Mouse (Mus musculus): Measurements from ENCODE around the gene Nfkbia. TPM values are rescaled to one million over a fixed set of nuclear protein-coding genes. Genes with fewer than 3 reads are reported as not detected.

Gene Nfkbia
- polyA plus RNA-seq (2012; rRNA removed) = 282 and 367 TPM in 2 replicates

DNA sequence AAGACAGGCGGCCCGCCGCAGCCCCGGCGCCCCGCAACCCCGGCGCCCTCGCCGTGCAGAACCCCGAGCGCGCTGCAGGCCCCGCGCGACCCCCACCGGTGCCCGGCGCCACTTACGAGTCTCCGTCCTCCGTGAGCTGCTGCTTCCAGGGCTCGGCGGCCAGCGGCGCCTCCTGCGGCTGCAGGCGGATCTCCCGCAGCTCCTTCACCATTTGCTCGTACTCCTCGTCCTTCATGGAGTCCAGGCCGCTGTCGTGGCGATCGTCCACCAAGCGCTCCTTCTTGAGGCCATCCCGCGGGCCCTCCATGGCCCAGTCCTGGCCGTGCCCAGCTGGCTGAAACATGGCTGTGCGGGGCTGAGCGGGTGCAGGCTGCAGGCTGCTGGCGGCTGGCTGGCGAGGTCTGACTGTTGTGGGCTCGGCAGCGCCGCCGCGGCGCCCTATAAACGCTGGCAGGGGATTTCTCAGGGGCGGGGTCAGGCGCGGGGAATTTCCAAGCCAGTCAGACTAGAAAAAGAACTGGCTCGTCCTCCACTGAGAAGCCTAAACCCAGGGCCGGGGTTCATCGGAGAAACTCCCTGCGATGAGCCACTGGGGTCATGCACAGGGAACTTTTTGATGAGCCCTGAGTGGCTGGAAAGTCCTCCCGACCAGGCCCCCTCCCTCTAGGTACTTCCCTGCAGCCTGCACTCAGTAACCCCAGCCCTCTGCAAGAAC is at the start of gene Nfkbia:
TSS of gene Nfkbia (minus strand) at position 464 of the 715 bp plus-strand sequence.
- peak; percentile 96 for TF ChIP-seq POLR2A (IDR thresholded peaks at IDR 0.05; ENCODE audit: borderline replicate concordance, extremely low read depth, low read depth, low read length)
- TF ChIP-seq CTCF (IDR thresholded peaks at IDR 0.05; ENCODE audit: insufficient read depth, low read length) = no peak
- WGBS = under 1% methylated on average over 50 of the region's 58 CpGs
- peak; percentile 95 for DNase-seq

DNA sequence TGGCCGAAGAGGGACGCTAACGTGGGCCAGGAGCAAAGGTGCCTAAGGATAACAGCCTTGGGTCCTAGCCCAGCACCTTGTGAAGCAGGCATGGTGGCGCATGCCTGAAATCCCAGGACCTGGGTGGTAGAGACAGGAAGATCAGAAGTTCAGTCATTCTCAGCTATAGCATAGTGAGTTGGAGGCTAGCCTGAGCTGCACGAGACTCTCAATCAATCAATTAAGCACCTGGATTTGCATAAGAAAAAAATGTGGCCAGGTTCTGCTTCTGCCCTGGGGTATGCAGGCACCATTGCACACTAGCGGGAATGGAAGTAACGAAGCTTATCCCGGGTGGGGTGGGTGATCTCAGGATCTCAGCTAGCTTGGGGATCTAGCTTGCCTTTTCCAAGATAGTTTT is 46.7 kb upstream of the Nfkbia start:
- no peak for DNase-seq
- 64% methylated on average over 8 of the region's 8 CpGs for WGBS
- no peak overlapping the region for H3K4me3 ChIP-seq (replicated peaks; ENCODE audit: extremely low read depth, low read depth, low read length)
- H3K4me1 ChIP-seq (ENCODE audit: control insufficient read depth, insufficient read depth, low read length) = no peaks in the 10 kb centered on the region
- TF ChIP-seq CTCF (IDR thresholded peaks at IDR 0.05; ENCODE audit: insufficient read depth, low read length) (no peak), POLR2A (IDR thresholded peaks at IDR 0.05; ENCODE audit: borderline replicate concordance, extremely low read depth, low read depth, low read length) (no peak)

More for the DNA sequence above, at the start of gene Nfkbia:
- peak within 1 kb of the TSS; percentile 100 for H3K4me3 ChIP-seq (replicated peaks; ENCODE audit: extremely low read depth, low read depth, low read length)
- peaks cover 21% of the 10 kb centered on the region for H3K4me1 ChIP-seq (ENCODE audit: control insufficient read depth, insufficient read depth, low read length)

DNA sequence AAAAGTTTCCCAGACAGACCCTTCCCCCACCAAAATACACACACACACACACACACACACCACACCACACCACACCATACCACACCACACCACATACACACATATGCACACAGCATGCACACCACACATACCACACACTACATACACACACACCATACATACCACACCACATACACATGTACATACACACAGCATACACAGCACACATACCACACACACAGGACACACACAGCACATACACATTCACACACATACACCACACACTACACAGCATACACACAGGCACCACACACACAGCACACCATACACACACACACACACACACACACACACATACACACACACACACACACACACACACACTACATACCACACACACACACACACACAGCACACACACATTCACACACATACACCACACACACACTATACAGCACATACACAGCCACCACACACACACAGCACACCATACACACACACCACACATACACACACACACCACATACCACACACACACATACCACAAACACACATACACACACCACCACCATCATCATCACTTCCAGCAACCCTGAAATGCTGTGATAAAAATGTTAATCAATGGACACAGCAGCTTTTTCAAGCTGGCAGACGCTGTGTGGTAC is 46.0 kb upstream of the Nfkbia start:
- H3K4me3 ChIP-seq (replicated peaks; ENCODE audit: extremely low read depth, low read depth, low read length) = no peak overlapping the region
- DNase-seq = no peak
- TF ChIP-seq CTCF (IDR thresholded peaks at IDR 0.05; ENCODE audit: insufficient read depth, low read length) (no peak), POLR2A (IDR thresholded peaks at IDR 0.05; ENCODE audit: borderline replicate concordance, extremely low read depth, low read depth, low read length) (no peak)
- WGBS = 79% methylated on average over 1 of the region's 1 CpGs
- H3K4me1 ChIP-seq (ENCODE audit: control insufficient read depth, insufficient read depth, low read length) = no peaks in the 10 kb centered on the region

DNA sequence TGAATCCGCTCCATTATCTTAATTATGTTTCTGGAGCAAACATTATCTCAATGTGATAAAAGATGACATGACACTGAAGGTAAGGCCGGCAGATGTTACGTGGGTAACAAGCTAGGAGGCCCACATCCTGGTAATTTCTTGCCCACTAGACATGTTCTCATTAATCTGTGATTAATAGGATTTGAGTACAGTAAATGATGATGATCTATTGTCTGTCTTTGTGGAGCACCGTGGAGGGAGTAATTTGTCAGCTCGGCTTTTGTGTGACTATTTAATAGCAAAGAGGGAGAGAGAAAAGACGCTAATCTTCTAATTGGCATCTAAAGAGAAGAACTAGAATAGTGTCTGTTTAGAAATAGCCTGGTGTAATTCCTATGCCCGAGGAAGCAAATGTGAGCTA is 45.3 kb upstream of the Nfkbia start:
- no peak for DNase-seq
- H3K4me3 ChIP-seq (replicated peaks; ENCODE audit: extremely low read depth, low read depth, low read length) = no peak overlapping the region
- TF ChIP-seq CTCF (IDR thresholded peaks at IDR 0.05; ENCODE audit: insufficient read depth, low read length) (no peak), POLR2A (IDR thresholded peaks at IDR 0.05; ENCODE audit: borderline replicate concordance, extremely low read depth, low read depth, low read length) (no peak)
- no peaks in the 10 kb centered on the region for H3K4me1 ChIP-seq (ENCODE audit: control insufficient read depth, insufficient read depth, low read length)
- 57% methylated on average over 7 of the region's 7 CpGs for WGBS

DNA sequence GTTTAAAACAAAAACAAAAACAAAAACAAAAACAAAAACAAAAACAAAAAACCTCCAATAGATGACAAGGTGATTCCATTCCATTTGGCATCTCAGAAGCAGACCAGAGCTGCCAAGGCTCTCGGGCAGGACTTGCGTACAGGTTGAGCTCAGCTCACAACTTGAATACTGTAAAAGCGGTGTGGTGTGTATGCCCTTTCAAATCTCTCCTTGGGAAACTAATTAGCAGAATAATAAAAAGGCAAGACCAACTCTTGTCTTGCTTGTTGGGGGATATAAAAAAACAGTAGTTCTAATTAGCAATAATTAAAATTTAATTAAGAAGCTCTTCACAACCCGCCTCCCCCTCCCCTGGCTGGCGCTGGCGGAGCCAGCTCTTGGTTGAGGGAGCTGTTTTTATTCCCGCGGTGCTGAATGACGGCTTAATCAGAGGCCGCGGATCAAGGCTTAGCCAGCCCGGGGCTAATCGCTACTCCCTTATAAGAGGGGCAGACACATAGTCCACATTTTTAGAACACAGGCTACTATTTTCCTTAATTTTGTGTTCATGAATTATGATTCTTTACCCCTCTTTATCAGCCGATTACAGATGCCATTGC is 44.2 kb upstream of the Nfkbia start:
- DNase-seq = no peak
- TF ChIP-seq POLR2A (IDR thresholded peaks at IDR 0.05; ENCODE audit: borderline replicate concordance, extremely low read depth, low read depth, low read length) (no peak), CTCF (IDR thresholded peaks at IDR 0.05; ENCODE audit: insufficient read depth, low read length) (no peak)
- H3K4me1 ChIP-seq (ENCODE audit: control insufficient read depth, insufficient read depth, low read length) = no peaks in the 10 kb centered on the region
- WGBS = 11% methylated on average over 14 of the region's 14 CpGs
- no peak overlapping the region for H3K4me3 ChIP-seq (replicated peaks; ENCODE audit: extremely low read depth, low read depth, low read length)

DNA sequence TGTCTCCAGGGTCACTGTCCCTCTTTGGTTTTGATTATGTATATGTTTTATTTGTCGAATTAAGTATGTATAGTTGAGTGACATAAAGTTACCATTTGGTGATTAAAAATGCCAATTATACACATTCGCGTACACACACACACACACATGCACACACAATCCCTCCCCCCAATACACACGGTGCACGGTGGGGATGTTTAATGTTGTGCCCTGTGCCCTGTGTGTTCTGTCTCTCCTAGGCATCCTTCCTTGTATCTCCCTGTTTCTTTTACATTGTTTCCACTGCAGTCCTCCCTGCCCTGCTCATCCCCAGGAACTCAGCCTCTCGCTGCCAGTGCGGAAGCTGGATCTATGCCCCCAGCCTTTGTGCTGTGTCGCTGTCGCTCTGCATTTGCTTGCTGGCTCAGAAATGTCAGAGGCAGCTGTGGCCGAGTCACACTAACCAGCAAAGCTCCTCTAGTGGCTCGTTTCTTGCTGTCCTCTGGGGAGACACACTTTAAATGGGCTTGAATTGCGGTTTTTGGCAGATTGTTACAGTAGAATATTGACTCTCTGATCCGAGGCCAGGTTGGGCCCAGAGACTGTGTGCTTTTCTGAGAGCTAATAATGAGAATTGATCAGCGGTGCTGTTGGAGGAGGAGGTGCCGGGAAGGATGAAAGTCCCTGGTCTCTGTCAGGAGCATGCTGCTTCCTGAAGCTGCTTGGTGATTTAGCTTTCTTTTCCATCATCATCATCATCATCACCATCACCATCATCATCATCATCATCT is 34.7 kb upstream of the Nfkbia start:
- TF ChIP-seq CTCF (IDR thresholded peaks at IDR 0.05; ENCODE audit: insufficient read depth, low read length) (no peak), POLR2A (IDR thresholded peaks at IDR 0.05; ENCODE audit: borderline replicate concordance, extremely low read depth, low read depth, low read length) (no peak)
- no peak overlapping the region for H3K4me3 ChIP-seq (replicated peaks; ENCODE audit: extremely low read depth, low read depth, low read length)

DNA sequence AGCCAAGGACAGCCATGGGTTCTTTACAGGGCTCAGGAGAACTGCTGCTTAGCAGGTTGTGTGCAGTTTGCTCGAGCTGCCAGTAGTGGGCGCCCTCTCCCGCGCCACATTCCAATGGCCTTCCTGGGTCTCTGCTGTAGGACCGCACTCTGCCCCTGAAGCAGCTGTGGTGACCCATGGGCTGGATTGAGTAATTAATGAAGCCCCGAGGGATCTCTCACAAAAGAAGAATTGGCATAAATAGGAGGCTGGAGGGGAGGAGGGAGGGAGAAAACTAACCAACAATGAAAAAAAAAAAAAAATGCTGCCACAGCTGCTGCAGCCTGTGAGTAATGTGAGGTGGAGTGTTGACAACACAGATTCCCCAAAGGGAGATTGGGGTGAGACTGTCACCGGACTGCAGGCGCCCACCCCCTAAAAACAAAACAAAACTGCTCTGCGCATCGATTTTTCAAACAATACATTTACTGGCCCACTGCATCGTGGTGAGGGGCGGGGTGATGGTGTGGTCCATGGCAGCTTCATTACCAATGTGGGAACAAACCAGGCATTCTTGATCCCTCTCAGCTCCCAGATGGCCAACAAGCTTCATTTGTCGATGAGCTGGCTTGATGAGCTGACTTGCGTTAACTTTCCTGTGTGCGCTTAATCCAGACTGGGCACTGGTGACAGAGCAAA is 25.8 kb upstream of the Nfkbia start:
- WGBS = 47% methylated on average over 15 of the region's 15 CpGs
- no peaks in the 10 kb centered on the region for H3K4me1 ChIP-seq (ENCODE audit: control insufficient read depth, insufficient read depth, low read length)
- H3K4me3 ChIP-seq (replicated peaks; ENCODE audit: extremely low read depth, low read depth, low read length) = no peak overlapping the region
- TF ChIP-seq CTCF (IDR thresholded peaks at IDR 0.05; ENCODE audit: insufficient read depth, low read length) = peak; percentile 56
- no peak for TF ChIP-seq POLR2A (IDR thresholded peaks at IDR 0.05; ENCODE audit: borderline replicate concordance, extremely low read depth, low read depth, low read length)
- DNase-seq = peak; percentile 23

More for the DNA sequence above, 34.7 kb upstream of the Nfkbia start:
- 63% methylated on average over 15 of the region's 15 CpGs for WGBS
- no peaks in the 10 kb centered on the region for H3K4me1 ChIP-seq (ENCODE audit: control insufficient read depth, insufficient read depth, low read length)
- no peak for DNase-seq

DNA sequence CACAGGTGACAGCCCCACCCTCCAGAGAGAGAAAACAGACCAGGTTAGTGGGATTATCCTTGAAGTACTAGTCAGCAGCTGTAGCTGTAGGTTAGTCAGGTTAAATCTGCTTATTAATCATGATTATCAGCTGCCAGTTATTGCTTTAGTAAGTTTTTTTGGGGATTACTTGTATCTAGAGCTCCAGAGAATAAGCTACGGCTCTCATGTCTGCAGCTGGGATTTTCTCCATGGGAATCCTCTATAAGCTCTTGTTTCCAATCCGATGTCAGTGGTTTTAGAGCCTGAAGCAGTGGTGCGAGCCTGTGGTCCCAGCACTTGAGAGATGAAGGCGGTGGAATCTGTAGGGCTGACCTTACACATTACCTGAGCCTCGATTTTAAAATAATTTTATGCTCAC is 16.4 kb upstream of the Nfkbia start:
- Histone ChIP-seq H3K4me3 (replicated peaks; ENCODE audit: extremely low read depth, low read depth, low read length) (no peak overlapping the region), H3K4me1 (ENCODE audit: control insufficient read depth, insufficient read depth, low read length) (no peaks in the 10 kb centered on the region)
- no peak for TF ChIP-seq CTCF (IDR thresholded peaks at IDR 0.05; ENCODE audit: insufficient read depth, low read length)
- TF ChIP-seq POLR2A (IDR thresholded peaks at IDR 0.05; ENCODE audit: borderline replicate concordance, extremely low read depth, low read depth, low read length) = no peak
- WGBS = 86% methylated on average over 5 of the region's 5 CpGs
- no peak for DNase-seq

All from lung, adult 2 months (tissue).